Mouse (Mus musculus): ENCODE measurements around the gene Ubtd1.
"Not testable (repeated sequence)": the region's sequence is repeated elsewhere in the genome, so short reads cannot be mapped to it uniquely, and the experiment has no call there.

Ubtd1 gene

GRCm38 (mm10) chr19:42069241-42069525 lies 87.6 kb downstream of the Ubtd1 start:
- no peak for DNase-seq

GRCm38 (mm10) chr19:42071221-42071620 lies 89.7 kb downstream of the Ubtd1 start:
- no peak for DNase-seq

GRCm38 (mm10) chr19:42071886-42072608 lies 90.5 kb downstream of the Ubtd1 start:
- DNase-seq, result no peak

DNA sequence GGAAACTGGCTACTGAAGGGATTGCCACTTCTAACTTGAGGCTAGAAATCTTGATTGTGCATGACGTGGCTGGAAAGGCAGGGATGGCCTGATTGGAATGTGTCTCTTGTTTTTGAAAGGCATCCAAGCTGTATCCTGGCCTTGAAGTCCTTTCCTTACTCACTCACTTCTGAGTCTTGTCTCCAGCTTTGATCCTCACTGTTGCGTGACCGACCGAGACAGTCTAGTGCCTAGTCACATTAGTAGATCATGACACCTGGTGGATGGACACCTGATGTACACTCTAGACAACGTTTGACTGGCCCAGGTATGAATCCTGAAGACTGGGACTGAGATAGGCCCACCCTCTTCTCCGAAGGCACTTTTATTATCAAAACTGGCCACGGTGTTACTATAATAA lies 91.2 kb downstream of the Ubtd1 start:
- no peak for DNase-seq

- no peak for DNase-seq
Measured at GRCm38 (mm10) chr19:42075051-42075450, 93.5 kb downstream of the Ubtd1 start.

DNA sequence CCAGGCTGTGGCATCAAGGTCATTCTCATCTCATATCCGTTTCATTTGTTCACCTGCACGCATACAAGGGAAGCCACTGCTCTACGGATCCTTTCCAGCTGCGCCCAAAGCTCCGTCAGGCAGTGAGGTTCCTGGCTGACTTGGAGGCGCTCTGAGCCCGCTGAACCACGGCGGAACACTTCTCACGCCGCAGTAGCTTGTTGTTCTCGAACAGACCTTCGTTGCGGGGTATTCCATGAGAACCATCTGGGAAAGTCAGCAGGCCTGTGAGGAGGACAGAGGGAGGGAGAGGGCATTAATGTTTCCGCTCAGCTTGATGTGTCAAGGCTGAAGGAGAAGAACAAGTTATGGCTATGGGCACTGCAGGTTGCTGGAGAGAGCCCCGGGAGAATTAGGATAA lies 94.4 kb downstream of the Ubtd1 start:
- no peak for DNase-seq

DNA sequence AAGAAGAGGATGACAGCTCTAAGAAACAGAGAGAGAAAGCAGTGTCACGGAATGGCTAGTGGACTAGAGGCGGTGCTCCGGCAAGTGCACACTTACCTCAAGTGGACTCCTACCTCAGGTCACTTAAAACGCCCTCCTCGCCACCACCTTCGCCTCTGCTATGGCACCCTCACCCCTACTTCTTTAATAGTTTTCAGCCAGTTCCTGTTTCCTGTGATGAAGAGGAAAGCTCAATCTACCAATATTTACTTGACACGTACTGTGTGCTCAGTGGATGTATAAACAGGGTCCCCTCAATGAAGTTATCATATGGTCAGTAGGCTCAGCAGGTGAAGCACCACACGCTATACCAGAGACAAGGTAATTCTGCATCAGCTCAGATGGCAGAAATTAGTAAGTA lies 97.0 kb downstream of the Ubtd1 start:
- no peak for DNase-seq

- DNase-seq, result no peak
Measured at GRCm38 (mm10) chr19:42079006-42079405, 97.4 kb downstream of the Ubtd1 start.

DNA sequence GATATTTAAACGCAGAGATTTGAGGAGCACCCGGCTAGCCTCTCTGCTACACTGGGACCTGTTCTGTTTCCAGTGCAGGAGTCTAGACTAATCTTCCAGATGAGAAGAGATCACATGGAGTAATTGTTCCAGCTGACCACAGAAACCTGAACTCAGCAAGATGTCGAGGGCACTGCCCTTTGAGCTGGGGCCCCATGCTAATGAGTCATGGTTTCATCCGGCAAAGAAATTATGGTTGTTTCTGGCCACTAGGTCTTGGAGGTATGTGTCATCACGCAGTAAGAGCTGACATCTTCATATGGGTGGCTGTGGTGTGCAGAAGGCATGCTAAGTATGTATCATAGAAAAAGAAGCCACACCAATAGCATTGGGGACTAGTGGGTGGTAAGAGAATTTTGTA lies 98.4 kb downstream of the Ubtd1 start:
- no peak for DNase-seq

GRCm38 (mm10) chr19:42080469-42080868 lies 98.9 kb downstream of the Ubtd1 start:
- DNase-seq, result no peak

DNA sequence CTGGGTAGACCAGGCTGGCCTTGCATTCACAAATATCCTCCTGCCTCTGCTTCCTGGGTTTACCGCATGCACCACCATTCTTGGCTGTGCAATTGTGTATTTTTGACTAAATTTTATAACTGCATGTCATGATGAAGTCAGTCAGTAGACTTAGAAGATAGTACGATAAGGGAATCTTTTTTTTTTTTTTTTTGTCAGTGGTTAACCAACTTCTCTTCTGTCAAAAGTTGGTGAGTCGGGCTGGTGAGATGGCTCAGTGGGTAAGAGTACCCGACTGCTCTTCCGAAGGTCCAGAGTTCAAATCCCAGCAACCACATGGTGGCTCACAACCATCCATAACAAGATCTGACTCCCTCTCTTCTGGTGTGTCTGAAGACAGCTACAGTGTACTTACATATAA lies 100.0 kb downstream of the Ubtd1 start:
- DNase-seq, result not testable (repeated sequence)

Measured in layer of hippocampus, adult 9-11 months (tissue).